Mouse (Mus musculus): Measurements from ENCODE around the gene Igfl3.
A peak's percentile ranks its signal among the peaks of the same experiment; 100 is the strongest.

The Igfl3 gene

DNA sequence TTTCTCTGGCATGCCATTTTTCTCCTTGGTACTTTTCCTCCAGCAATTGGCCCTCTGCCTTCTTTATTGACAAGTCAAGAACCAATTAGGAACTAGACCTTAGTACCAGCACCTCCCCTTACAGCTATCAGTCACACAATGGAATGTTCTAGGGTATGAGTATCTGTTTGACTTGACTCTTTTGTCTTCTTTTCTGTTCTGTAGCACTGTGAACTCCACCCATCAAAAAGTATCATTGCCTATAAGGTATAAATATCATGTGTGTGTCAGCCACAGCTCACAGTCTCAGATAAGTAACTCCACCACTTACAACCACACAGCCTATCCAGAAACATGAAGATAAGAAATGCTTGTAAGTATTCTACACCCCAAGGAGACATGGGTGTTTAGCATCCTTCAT is at the start of gene Igfl3:
Gene Igfl3, plus strand, starts transcription at position 301 of the 400 bp plus-strand sequence.
- no peak for TF ChIP-seq GATA4 (IDR thresholded peaks at IDR 0.05; ENCODE audit: insufficient replicate concordance, low read length)

- TF ChIP-seq GATA4 (IDR thresholded peaks at IDR 0.05; ENCODE audit: insufficient replicate concordance, low read length) = peak; percentile 74; the same call in 1 of the 2 replicates
These were observed 34.6 kb downstream of the Igfl3 start for GRCm38 (mm10) chr7:18210938-18211337.

DNA sequence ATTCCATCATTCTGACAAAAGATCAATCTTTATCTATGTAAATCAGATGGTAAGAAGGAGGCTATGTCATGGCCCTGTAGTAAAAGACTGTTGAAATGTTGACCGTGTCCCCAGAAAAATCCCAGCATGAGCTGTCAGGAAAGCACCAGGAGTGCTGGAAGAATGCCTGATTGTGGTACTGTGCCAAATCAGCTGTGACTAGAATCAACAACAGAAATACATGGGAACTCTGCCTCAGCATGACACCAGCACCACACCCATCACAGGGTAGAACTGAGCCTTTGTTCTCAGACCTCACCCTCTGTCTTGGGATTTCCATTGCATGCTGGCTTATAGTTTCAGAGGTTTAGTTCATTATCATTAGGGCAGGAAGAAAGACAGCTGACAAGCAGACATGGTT is 38.4 kb downstream of the Igfl3 start:
- no peak for TF ChIP-seq GATA4 (IDR thresholded peaks at IDR 0.05; ENCODE audit: insufficient replicate concordance, low read length)

All from liver, adult (tissue).